Mouse (Mus musculus) gastrocnemius, adult 2 months (tissue): ENCODE results near the gene Rbfox1. TPM values are rescaled to one million over a fixed set of nuclear protein-coding genes. Genes with fewer than 3 reads are reported as not detected.

Experiments
- DNase-seq: peaks from one replicate; pipeline ENCODE4 v3.0.0; 2022
- H3K27ac ChIP-seq: fragments of 200-600 bp; 2 replicates; pipeline ENCODE4 v1.8.1; 2022; ENCODE audit warnings: mild to moderate bottlenecking
- H3K4me3 ChIP-seq: fragments of 200-600 bp; 2 replicates; pipeline ENCODE4 v1.8.1; 2022; ENCODE audit warnings: mild to moderate bottlenecking, moderate library complexity
- CTCF ChIP-seq: fragments of 200-600 bp; IDR thresholded peaks from 2 replicates; pipeline ENCODE4 v1.8.1; 2022; ENCODE audit warnings: antibody characterized with exemption, mild to moderate bottlenecking, moderate library complexity
- intact Hi-C: fragments of 180-260 bp; cut with DNase I; formaldehyde crosslinking; loops from one replicate; pipeline ENCODE4 v1.15.1; 2025
- total RNA-seq, 2 experiments: library from RNA; stranded (reverse); gene quantifications; 2 replicates each; pipeline ENCODE4 v1.2.3; 2021

Gene Rbfox1
- total RNA-seq, 2 experiments from 2014 or later, result 194 to 277 TPM

DNA sequence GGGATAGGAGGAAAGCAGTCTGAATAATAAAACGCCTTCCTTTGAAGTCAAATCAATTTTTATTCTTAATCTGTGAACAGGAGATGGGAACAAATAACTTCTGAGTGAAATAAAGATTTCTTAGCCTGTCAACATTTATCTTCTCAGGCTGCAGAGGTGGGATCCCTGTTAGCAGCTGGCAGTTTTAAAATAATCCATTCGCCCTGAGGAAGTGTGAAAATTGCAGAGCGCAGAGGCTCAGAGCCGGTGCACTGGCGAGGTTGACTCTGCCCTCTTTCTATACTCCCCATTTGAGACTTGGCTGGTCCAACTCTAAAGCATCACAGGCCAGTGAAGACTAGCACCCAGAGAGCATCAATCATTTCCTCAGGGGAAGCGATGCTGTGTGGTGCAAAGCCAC lies 342.3 kb downstream of the Rbfox1 start:
- H3K4me3 ChIP-seq, result no peak overlapping the region
- TF ChIP-seq CTCF, result no peak
- intact Hi-C loops, result no loop called here
- H3K27ac ChIP-seq, result no peak overlapping the region
- no peak for DNase-seq

DNA sequence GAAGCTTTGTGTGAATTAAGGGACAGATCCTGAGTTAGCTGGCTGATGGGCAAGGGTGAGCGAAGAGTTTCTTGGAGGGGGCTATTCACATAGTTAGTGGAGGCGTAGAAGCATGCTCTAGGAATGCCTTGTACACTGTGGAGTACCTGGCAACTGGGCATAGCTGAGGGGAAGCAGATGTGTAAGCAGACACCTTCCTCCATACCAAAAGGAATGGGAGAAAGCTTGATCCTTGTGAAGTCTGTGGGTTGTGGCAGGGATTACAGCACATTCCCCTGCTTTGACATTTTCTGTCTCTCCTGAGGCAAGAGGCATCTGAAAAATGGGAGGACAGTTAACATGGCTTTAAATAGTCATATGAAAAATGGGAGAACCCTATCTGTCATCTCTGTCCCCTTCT lies 347.8 kb downstream of the Rbfox1 start:
- no peak for TF ChIP-seq CTCF
- Histone ChIP-seq H3K4me3 (no peak overlapping the region), H3K27ac (no peak overlapping the region)
- DNase-seq, result no peak
- intact Hi-C loops, result no loop called here

DNA sequence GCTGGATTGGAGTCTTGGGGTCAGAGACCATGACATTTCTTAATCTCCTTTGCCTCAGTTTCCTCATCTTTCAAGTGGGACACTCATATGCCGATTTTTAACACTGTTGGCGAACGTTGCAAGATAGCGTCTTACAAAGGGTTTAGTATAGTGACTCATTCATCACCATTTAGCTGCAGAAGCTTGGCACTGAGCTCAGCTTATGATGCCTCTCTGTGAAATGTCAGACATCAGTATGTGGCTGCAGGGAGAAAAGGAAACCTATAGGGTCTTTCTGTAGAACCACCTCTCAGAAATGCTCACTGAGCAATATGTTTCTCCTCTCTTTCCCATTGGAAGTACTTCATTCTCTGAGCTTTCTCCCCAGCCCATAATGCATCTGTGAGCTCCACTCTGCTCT lies 356.2 kb downstream of the Rbfox1 start:
- no peak overlapping the region for H3K4me3 ChIP-seq
- no peak for DNase-seq
- intact Hi-C loops, result no loop called here
- H3K27ac ChIP-seq, result no peak overlapping the region
- no peak for TF ChIP-seq CTCF

DNA sequence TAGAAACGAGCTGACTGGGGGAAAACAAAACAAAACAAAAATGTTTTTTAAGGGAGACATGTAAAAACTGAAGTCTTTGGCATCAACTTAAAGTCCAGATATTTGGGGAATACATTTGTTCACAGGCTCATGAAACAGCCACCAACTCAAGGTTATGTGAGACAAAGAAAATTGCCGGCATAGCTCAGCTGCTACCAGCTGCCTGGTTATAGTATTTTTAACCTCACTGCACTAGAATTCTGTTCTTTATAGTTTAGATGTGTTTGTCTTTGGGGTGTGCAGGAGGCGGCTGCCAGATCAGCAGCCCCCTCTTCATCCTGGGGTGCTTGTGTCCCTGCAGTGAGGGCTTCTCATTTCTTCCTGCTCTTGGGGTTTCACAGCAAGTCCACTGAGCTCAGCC lies 357.3 kb downstream of the Rbfox1 start:
- DNase-seq, result no peak
- no peak for TF ChIP-seq CTCF
- Histone ChIP-seq H3K27ac (no peak overlapping the region), H3K4me3 (no peak overlapping the region)
- intact Hi-C loops, result no loop called here

DNA sequence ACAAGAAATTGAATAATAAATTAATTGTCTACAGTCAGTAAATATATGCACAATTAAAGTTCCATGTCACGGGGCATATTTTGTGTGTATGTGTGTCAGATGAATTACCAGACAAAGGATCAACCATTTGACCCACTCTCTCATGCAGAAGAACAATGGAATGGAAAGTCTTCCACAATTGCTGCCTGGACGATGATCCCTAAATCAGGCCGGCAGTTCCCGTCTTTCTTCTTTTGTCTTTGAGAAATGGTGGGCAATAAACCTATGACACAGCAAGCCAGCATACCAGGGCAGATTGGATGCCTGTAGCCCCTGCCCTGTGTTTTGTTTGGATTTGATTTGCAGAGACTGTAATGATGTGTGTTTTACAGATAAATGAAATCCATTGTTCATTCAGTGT lies 362.4 kb downstream of the Rbfox1 start:
- H3K27ac ChIP-seq, result no peak overlapping the region
- no peak for TF ChIP-seq CTCF
- no peak for DNase-seq
- intact Hi-C loops, result no loop called here
- no peak overlapping the region for H3K4me3 ChIP-seq

DNA sequence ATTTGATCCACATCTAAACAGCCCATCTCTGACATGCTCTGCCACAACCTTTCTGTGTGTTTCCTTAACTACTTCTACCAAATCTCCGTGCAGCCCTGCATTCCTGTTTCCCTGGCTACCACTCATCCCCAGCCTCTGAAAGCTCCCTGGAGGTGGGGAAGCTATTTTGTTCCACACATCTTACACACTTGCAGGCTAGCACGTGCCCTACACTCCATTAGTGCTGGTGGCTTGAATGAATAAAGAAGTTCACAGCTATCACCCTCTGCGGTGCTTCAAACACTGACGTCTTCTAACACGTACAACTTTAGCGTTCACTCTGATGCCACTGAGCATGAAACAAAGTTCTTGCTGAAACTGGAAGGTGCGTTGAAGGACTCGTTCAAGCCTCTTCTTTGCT lies 379.4 kb downstream of the Rbfox1 start:
- DNase-seq, result no peak
- Histone ChIP-seq H3K27ac (no peak overlapping the region), H3K4me3 (no peak overlapping the region)
- intact Hi-C loops, result no loop called here
- no peak for TF ChIP-seq CTCF

DNA sequence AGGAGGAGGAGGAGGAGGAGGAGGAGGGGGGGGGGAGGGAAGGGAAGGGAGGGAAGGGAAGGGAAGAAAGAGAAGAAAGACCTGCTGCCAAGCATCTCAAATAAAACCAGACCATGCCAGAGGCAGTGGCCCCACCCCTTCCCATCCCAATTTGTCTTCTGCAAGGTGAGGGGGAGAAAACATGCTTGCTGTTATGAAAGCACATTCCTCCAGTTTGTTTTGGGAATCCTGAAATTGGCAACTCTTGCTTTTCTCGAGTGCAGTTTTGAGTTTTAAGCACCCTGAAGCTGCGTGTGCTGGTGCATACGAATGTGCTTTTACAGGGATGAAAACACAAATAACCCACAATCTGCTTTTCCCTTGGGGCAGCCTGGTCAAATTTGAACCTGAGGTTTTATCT lies 380.5 kb downstream of the Rbfox1 start:
- Histone ChIP-seq H3K27ac (no peak overlapping the region), H3K4me3 (no peak overlapping the region)
- intact Hi-C loops, result no loop called here
- TF ChIP-seq CTCF, result no peak
- no peak for DNase-seq

DNA sequence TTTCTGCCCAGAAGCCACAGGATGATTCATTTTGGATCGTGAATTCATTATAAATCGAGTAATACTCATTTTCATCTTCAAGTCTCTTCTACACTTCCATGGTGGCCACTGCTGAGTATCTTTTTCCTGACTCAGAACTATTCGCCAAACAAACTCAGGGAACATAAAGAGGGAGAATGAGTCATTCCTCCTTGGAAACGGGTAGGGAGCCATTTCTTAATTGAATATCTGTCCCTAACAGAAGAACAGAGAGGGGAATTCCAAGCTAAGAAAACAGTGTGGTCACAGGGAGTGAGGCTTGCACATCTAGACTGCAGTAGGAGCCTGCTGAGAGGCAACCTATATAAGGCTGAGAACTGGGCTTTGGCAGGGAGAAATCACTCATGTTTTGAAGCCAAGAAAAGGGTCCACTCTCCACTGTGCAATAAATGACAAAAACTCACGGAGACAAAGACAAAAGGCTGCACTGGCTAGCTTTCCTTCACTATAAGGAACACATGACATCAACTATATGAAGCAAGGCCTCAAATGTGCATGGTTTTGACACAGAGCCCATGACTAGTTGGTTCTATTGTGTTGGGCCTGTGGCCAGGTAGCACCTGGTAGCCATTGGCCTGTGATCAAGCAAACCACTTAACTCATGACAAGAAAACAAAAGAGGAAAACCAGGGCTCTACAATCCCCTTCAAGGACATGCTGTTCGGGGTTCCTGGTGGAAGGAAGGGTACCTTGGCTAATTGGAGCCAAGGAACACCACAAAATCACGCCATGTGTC lies 386.6 kb downstream of the Rbfox1 start:
- intact Hi-C loops, result no loop called here
- no peak overlapping the region for H3K4me3 ChIP-seq
- H3K27ac ChIP-seq, result no peak overlapping the region
- DNase-seq, result no peak
- no peak for TF ChIP-seq CTCF

DNA sequence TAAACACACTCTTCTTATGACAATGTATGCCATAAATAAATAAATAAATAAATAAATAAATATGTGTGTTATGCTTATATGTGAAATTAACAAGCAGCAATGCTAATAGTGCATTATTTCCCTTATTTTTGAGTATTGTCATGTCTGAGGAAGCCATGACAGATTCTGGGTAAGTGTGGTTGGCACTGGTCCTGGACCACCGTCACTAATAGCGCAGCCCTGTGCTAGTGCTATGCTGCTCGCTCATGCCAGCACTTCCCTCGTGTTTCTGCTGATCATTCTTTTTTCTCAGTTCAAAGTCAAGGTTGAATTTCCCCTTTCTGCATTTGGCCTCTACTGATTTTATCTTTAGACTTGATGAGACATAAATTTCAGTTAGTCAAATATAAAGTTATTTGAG lies 398.3 kb downstream of the Rbfox1 start:
- Histone ChIP-seq H3K27ac (no peak overlapping the region), H3K4me3 (no peak overlapping the region)
- intact Hi-C loops, result no loop called here
- TF ChIP-seq CTCF, result no peak
- DNase-seq, result no peak

DNA sequence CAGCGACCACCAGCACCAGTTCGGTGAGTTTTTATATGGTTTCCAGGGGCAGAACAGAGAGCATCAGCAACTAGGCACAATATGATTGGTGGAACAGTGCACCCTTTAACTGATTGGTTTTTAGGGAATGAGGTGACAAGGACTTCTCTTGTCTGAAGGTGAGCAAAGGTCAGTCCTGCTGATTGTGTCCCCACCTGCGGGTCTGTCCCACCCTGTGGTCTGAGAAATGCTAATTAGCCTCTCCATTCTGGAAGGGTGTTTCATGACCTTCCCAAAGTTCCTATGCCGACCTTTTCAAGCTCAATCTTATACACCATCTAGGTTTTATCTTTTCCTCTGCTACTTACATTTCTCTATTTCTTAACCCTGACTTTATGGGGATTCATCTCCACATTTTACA lies 399.2 kb downstream of the Rbfox1 start:
- no peak for DNase-seq
- intact Hi-C loops, result no loop called here
- Histone ChIP-seq H3K4me3 (no peak overlapping the region), H3K27ac (no peak overlapping the region)
- TF ChIP-seq CTCF, result no peak

DNA sequence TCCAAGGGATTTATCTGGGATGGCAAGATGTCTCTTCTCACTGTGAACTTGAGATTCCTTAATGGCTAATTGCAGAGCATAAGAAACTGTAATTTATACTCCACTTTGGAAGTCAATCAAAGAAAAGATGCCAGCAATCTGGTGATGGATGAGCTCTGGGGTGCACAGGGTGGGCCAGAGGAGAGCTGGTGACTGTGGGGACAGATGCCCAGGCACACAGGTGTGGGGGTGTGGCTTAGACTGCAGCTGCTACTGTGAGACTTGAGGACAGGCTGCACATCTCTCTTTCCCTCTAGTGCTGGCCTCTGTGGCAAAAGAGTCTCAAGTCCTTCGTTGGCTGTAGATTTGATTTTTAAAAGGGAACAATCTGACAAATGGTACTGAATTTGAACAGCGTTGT lies 402.5 kb downstream of the Rbfox1 start:
- no peak for TF ChIP-seq CTCF
- Histone ChIP-seq H3K4me3 (no peak overlapping the region), H3K27ac (no peak overlapping the region)
- DNase-seq, result no peak
- intact Hi-C loops, result no loop called here

DNA sequence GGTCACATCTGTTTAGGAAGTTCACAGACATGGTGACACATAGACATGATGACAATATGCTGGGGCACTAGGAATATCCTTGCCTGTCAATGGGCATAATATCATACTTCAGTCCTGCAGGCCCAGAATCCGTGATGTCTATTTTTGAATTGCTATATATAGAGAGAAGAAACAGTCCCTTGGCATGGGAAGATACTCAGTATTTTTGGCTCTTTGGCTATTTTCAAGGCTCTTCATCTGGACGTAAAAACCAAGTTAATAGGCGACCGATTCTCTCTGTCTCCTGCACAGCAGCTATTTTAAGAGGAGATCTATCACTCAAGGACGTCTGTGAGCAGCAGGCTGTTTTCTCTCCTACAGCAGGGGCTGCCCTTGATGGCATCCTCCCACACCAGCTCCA lies 415.0 kb downstream of the Rbfox1 start:
- Histone ChIP-seq H3K27ac (no peak overlapping the region), H3K4me3 (no peak overlapping the region)
- no peak for DNase-seq
- intact Hi-C loops, result no loop called here
- no peak for TF ChIP-seq CTCF

DNA sequence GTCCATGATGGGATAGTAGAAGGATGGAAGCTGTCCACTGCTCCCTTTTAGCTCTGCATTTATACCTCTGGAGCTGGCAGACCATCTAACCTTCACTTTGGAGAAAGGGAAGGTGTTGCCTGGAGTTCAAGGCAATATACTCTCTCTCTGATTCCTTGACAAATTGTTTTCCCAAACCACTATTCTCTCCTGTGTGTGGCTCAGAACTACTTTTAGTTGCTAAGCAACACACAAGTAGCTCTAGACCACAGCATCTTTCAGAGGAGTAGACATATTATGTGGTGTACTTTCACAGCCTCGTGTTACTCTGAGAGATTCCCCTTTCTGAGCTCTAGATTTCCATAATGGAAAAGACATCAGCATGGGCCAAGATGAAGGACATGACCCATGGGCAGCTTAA lies 417.9 kb downstream of the Rbfox1 start:
- TF ChIP-seq CTCF, result no peak
- Histone ChIP-seq H3K27ac (no peak overlapping the region), H3K4me3 (no peak overlapping the region)
- no peak for DNase-seq
- intact Hi-C loops, result no loop called here

DNA sequence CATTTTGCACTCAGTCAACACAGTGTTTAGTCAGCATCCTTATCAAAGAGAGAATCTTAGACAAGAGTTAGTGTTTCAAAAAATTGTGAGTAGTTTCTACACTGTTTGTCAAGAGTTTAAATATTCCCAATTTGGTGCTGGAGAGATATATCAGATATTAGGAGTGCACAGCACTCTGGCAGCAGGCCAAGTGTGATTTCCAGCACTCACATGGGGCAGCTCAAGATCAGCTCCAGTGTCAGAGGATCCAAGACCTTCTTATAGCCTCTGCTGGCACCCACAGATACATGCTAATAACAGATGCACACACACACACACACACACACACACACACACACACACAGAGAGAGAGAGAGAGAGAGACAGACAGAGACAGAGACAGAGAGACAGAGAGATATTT lies 424.8 kb downstream of the Rbfox1 start:
- no peak for DNase-seq
- Histone ChIP-seq H3K4me3 (no peak overlapping the region), H3K27ac (no peak overlapping the region)
- TF ChIP-seq CTCF, result no peak
- intact Hi-C loops, result no loop called here
